Mouse (Mus musculus) heart, adult 2 months (tissue): ENCODE results near the gene Thumpd3.

Source experiments
- CTCF ChIP-seq: fragments of 200-600 bp; IDR thresholded peaks from 2 replicates; pipeline ENCODE4 v1.8.1; 2022; ENCODE audit warnings: antibody characterized with exemption, mild to moderate bottlenecking, moderate library complexity
- POLR2A ChIP-seq: fragments of 200-500 bp; IDR thresholded peaks from 2 replicates; pipeline ENCODE4 v1.6.1; 2011; ENCODE audit warnings: mild to moderate bottlenecking, low read depth, low read length, control low read depth; ENCODE audit not compliant: insufficient read depth

- TF ChIP-seq CTCF (no peak), POLR2A (no peak)
Observed at GRCm38 (mm10) chr6:113013550-113013949, 32.5 kb upstream of the Thumpd3 start.
